Mouse (Mus musculus): ENCODE data around the gene Psmd9.

Gene Psmd9

GRCm38 (mm10) chr5:123169284-123169683, at the start of gene Psmd9:
Gene Psmd9, plus strand, starts transcription at chr5:123169413.
- no peak for DNase-seq (ENCODE audit: low spot score in 2 of 2)

GRCm38 (mm10) chr5:123120624-123121215, 48.5 kb upstream of the Psmd9 start:
- no peak for DNase-seq (ENCODE audit: low spot score in 2 of 2)

GRCm38 (mm10) chr5:123122181-123122580, 47.0 kb upstream of the Psmd9 start:
- DNase-seq (ENCODE audit: low spot score in 2 of 2) = peak in 1 of 2 experiments; percentile 79

- DNase-seq (ENCODE audit: low spot score in 2 of 2) = no peak
Measured at GRCm38 (mm10) chr5:123125105-123125504, 44.1 kb upstream of the Psmd9 start.

GRCm38 (mm10) chr5:123125638-123126406, 43.4 kb upstream of the Psmd9 start:
- peak; percentile 69 to 84 for DNase-seq (ENCODE audit: low spot score in 2 of 2)

- peak; percentile 13 to 63 for DNase-seq (ENCODE audit: low spot score in 2 of 2)
Measured at GRCm38 (mm10) chr5:123127031-123127430, 42.2 kb upstream of the Psmd9 start.

GRCm38 (mm10) chr5:123128426-123129169, 40.6 kb upstream of the Psmd9 start:
- peak; percentile 74 to 85 for DNase-seq (ENCODE audit: low spot score in 2 of 2)

- DNase-seq (ENCODE audit: low spot score in 2 of 2) = no peak
Measured at GRCm38 (mm10) chr5:123129170-123129757, 39.9 kb upstream of the Psmd9 start.

- DNase-seq (ENCODE audit: low spot score in 2 of 2) = no peak
Measured at GRCm38 (mm10) chr5:123130030-123130813, 39.0 kb upstream of the Psmd9 start.

- peak in 1 of 2 experiments; percentile 62 for DNase-seq (ENCODE audit: low spot score in 2 of 2)
Measured at GRCm38 (mm10) chr5:123130814-123131148, 38.4 kb upstream of the Psmd9 start.

- peak; percentile 93 to 98 for DNase-seq (ENCODE audit: low spot score in 2 of 2)
Measured at GRCm38 (mm10) chr5:123132308-123133071, 36.7 kb upstream of the Psmd9 start, which contains the start of gene Rhof. Gene Rhof, minus strand, starts transcription at chr5:123132692.

- peak; percentile 91 to 98 for DNase-seq (ENCODE audit: low spot score in 2 of 2)
Measured at GRCm38 (mm10) chr5:123133083-123133783, 36.0 kb upstream of the Psmd9 start.

- no peak for DNase-seq (ENCODE audit: low spot score in 2 of 2)
Measured at GRCm38 (mm10) chr5:123133784-123134143, 35.4 kb upstream of the Psmd9 start.

- DNase-seq (ENCODE audit: low spot score in 2 of 2) = no peak
Measured at GRCm38 (mm10) chr5:123134186-123134874, 34.9 kb upstream of the Psmd9 start.

GRCm38 (mm10) chr5:123134875-123135382, 34.3 kb upstream of the Psmd9 start:
- no peak for DNase-seq (ENCODE audit: low spot score in 2 of 2)

- peak; percentile 73 to 82 for DNase-seq (ENCODE audit: low spot score in 2 of 2)
Measured at GRCm38 (mm10) chr5:123135471-123136360, 33.5 kb upstream of the Psmd9 start.

GRCm38 (mm10) chr5:123136361-123137043, 32.7 kb upstream of the Psmd9 start:
- DNase-seq (ENCODE audit: low spot score in 2 of 2) = peak; percentile 81 to 86
